In the genomic region with DNA sequence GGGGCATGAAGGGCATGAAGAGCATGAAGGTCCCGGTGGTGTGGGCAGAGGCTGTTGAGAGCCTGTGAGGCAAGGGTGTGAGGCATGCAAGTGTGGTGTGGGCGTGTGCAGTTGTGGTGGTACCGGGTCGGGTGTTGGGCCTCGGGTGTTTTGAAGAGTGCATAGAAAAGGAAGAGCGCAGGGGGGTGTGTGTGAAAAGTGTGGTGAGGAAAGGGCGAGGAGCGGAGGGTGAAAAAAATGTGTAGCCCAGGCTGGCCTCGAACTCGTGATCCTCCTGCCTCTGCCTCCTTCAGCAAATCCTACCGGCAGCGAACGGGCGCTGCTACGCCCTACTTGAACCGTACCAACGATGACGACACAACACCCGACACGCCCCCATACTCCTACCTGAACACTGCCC, we compare ENCODE assay signal across 7 mouse cellular contexts. TPM values are rescaled to one million over a fixed set of nuclear protein-coding genes. Genes with fewer than 3 reads are reported as not detected.
DNase-seq lines count a peak whose midpoint lies in the region; ATAC-seq and TF ChIP-seq lines count a peak whose summit lies in the region.
"Not testable (repeated sequence)": the region's sequence is repeated elsewhere in the genome, so short reads cannot be mapped to it uniquely, and the experiment has no call there.

No protein-coding gene starts in this region.

- not testable (repeated sequence) for H3K27me3 ChIP-seq in forebrain, embryonic 14.5 days (replicated peaks; ENCODE audit: control insufficient read depth, insufficient read depth, low read length); hindbrain, embryonic 15.5 days; intestine, postnatal 0 days (replicated peaks; ENCODE audit: control insufficient read depth, insufficient read depth, low read length); liver, embryonic 14.5 days (ENCODE audit: control insufficient read depth, insufficient read depth, low read length); lung, postnatal 0 days (replicated peaks; ENCODE audit: insufficient read depth, low read length); midbrain, embryonic 16.5 days (ENCODE audit: control insufficient read depth, insufficient read depth, low read depth, low read length)

- ATAC-seq in forebrain, embryonic 14.5 days, result peak; percentile 40; the same call in 1 of the 2 replicates
- ATAC-seq in hindbrain, embryonic 15.5 days (ENCODE audit: low FRiP score, low read depth), result peak; percentile 63; the same call in 1 of the 2 replicates
- peak; percentile 38; the same call in 1 of the 2 replicates for ATAC-seq in intestine, postnatal 0 days
- ATAC-seq in liver, embryonic 14.5 days (ENCODE audit: insufficient read depth), result peak; percentile 26; the same call in 1 of the 2 replicates
- ATAC-seq in lung, postnatal 0 days, result peak; percentile 17; the same call in 1 of the 2 replicates
- peak; percentile 45; the same call in 1 of the 2 replicates for ATAC-seq in midbrain, embryonic 16.5 days

- TF ChIP-seq EP300 in liver, embryonic 14.5 days (IDR thresholded peaks at IDR 0.05; ENCODE audit: low read depth); lung, postnatal 0 days (IDR thresholded peaks at IDR 0.05): not testable (repeated sequence)

- peak; percentile 6 for DNase-seq in cerebellum, adult 9-10 months
- not testable (repeated sequence) for DNase-seq in forebrain, embryonic 14.5 days (ENCODE audit: low spot score); liver, embryonic 14.5 days (ENCODE audit: low read depth in 3 of 3, low spot score in 3 of 3); lung, postnatal 0 days (ENCODE audit: low spot score)

- not testable (repeated sequence) for TF ChIP-seq CTCF in intestine, postnatal 0 days (IDR thresholded peaks at IDR 0.05; ENCODE audit: low read depth); liver, embryonic 14.5 days (IDR thresholded peaks at IDR 0.05; ENCODE audit: low read depth); lung, postnatal 0 days (IDR thresholded peaks at IDR 0.05)

- H3K4me1 ChIP-seq in forebrain, embryonic 14.5 days (ENCODE audit: control insufficient read depth, insufficient read depth, low read length); hindbrain, embryonic 15.5 days (replicated peaks); intestine, postnatal 0 days (replicated peaks; ENCODE audit: control insufficient read depth, insufficient read depth, low read length); liver, embryonic 14.5 days (replicated peaks; ENCODE audit: control insufficient read depth in 2 of 2, insufficient read depth in 2 of 2, low read length in 1 of 2); lung, postnatal 0 days (ENCODE audit: insufficient read depth, low read depth, low read length); midbrain, embryonic 16.5 days (ENCODE audit: control insufficient read depth, insufficient read depth, low read length): not testable (repeated sequence)

- H3K36me3 ChIP-seq in forebrain, embryonic 14.5 days (ENCODE audit: control insufficient read depth, insufficient read depth, low read length); hindbrain, embryonic 15.5 days; intestine, postnatal 0 days (ENCODE audit: control insufficient read depth, insufficient read depth); liver, embryonic 14.5 days (replicated peaks; ENCODE audit: control insufficient read depth, insufficient read depth, low read depth); lung, postnatal 0 days (ENCODE audit: insufficient read depth, low read length); midbrain, embryonic 16.5 days (ENCODE audit: control insufficient read depth, insufficient read depth, low read length): not testable (repeated sequence)

- WGBS in forebrain, embryonic 14.5 days, result 52% methylated on average over 5 of the region's 20 CpGs
- 58% methylated on average over 6 of the region's 20 CpGs for WGBS in hindbrain, embryonic 15.5 days
- WGBS in intestine, postnatal 0 days, result 74% methylated on average over 6 of the region's 20 CpGs
- 41% methylated on average over 5 of the region's 20 CpGs for WGBS in liver, embryonic 14.5 days (ENCODE audit: insufficient replicate concordance)
- WGBS in lung, postnatal 0 days, result 40% methylated on average over 3 of the region's 20 CpGs
- 63% methylated on average over 5 of the region's 20 CpGs for WGBS in midbrain, embryonic 16.5 days

- H3K9me3 ChIP-seq in forebrain, embryonic 14.5 days (replicated peaks; ENCODE audit: control insufficient read depth, low read length); hindbrain, embryonic 15.5 days; intestine, postnatal 0 days (ENCODE audit: control insufficient read depth); liver, embryonic 14.5 days (ENCODE audit: control insufficient read depth, low read length); lung, postnatal 0 days (ENCODE audit: low read length); midbrain, embryonic 16.5 days (replicated peaks; ENCODE audit: control insufficient read depth, low read length, poor library complexity, severe bottlenecking): not testable (repeated sequence)

- not testable (repeated sequence) for H3K4me2 ChIP-seq in forebrain, embryonic 14.5 days (ENCODE audit: low read length); hindbrain, embryonic 15.5 days; intestine, postnatal 0 days (replicated peaks; ENCODE audit: low read depth); liver, embryonic 14.5 days (ENCODE audit: low read depth); lung, postnatal 0 days (replicated peaks; ENCODE audit: low read depth, low read length); midbrain, embryonic 16.5 days (ENCODE audit: low read length)

- not testable (repeated sequence) for H3K4me3 ChIP-seq in forebrain, embryonic 14.5 days (ENCODE audit: low read depth, low read length); hindbrain, embryonic 15.5 days; intestine, postnatal 0 days (ENCODE audit: low read depth, low read length); liver, embryonic 14.5 days (ENCODE audit: insufficient read depth in 1 of 2, low read depth in 2 of 2, low read length in 2 of 2); lung, postnatal 0 days (ENCODE audit: low read depth, low read length); midbrain, embryonic 16.5 days (ENCODE audit: low read depth, low read length)

- H3K27ac ChIP-seq in forebrain, embryonic 14.5 days (ENCODE audit: low read depth, low read length); hindbrain, embryonic 15.5 days (replicated peaks); intestine, postnatal 0 days (ENCODE audit: low read depth, low read length); liver, embryonic 14.5 days; lung, postnatal 0 days (ENCODE audit: low read length); midbrain, embryonic 16.5 days (ENCODE audit: low read length): not testable (repeated sequence)

- H3K9ac ChIP-seq in forebrain, embryonic 14.5 days (ENCODE audit: low read length); hindbrain, embryonic 15.5 days; intestine, postnatal 0 days (ENCODE audit: low read depth, low read length); liver, embryonic 14.5 days (replicated peaks); lung, postnatal 0 days (replicated peaks; ENCODE audit: low read depth); midbrain, embryonic 16.5 days (ENCODE audit: low read depth, low read length): not testable (repeated sequence)

RNA-seq across cellular contexts. Expression of gene Pdia4, which starts 45.9 kb away (rescaled TPM):
- polyA plus RNA-seq in forebrain, embryonic 14.5 days (2014; fragmentation: Nextera tagmentation; extraction: Ambion mirVana), result 136 and 157 TPM in 2 replicates
- 150 and 163 TPM in 2 replicates for polyA plus RNA-seq in hindbrain, embryonic 15.5 days (2015; fragmentation: Nextera tagmentation; extraction: Ambion mirVana)
- polyA plus RNA-seq in intestine, postnatal 0 days (2015; fragmentation: Nextera tagmentation; extraction: Ambion mirVana), result 95.9 and 97.3 TPM in 2 replicates
- polyA plus RNA-seq in liver, embryonic 14.5 days (2012; rRNA removed), result 27.5 and 42.4 TPM in 2 replicates
- 86.1 and 90.4 TPM in 2 replicates for polyA plus RNA-seq in liver, embryonic 14.5 days (2014; fragmentation: Nextera tagmentation; extraction: Ambion mirVana)
- 98.0 and 123 TPM in 2 replicates for polyA plus RNA-seq in lung, postnatal 0 days (2015; fragmentation: Nextera tagmentation; extraction: Ambion mirVana)
- 147 and 150 TPM in 2 replicates for polyA plus RNA-seq in midbrain, embryonic 16.5 days (2015; fragmentation: Nextera tagmentation; extraction: Ambion mirVana)
